Mouse (Mus musculus): Measurements from ENCODE around the gene Gm20708.
"Not testable (repeated sequence)": the region's sequence is repeated elsewhere in the genome, so short reads cannot be mapped to it uniquely, and the experiment has no call there.

Gene Gm20708

GRCm38 (mm10) chr11:117781199-117781821 lies 28.2 kb upstream of the Gm20708 start:
- peak; percentile 73 to 78 for DNase-seq (ENCODE audit: low spot score in 2 of 2)

DNA sequence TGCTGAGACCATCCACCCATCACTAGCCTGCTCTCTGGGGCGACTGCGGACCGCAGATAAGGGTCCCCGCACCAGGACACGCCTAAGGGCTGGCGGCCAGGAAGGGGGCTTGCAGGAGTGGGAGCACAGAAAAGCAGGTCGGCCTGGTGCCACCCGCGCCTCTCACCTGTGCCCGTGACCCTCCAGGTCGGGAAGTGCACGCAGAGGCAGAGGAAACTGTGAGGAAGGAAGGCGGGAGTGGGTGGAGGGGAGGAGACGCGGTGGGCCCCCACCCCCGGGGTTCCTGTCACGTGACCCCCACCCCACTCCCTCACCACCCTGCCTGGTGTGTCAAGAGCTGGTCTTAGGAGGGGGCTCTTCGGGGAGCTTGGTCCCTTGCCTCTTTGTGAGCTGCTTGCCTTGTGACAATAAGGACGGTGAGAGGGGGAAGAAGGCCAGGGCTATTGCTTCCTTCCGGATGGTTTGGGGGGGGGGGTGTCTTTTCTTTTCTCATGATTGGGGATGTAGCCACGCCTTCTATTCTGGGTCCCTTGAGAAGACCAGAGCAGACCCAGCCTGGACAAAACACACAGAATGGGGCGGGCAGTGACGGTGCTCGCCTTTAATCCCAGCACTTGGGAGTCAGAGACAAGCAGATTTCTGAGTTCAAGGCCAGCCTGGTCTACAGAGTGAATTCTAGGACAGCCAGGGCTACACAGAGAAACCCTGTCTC lies 27.3 kb upstream of the Gm20708 start, which contains the start of the genes Tmc8 and Tmc6:
Gene Tmc8 (plus strand): TSS at position 84 of the 712 bp plus-strand sequence.
Gene Tmc6 (minus strand): TSS at position 206 of the 712 bp plus-strand sequence.
- DNase-seq (ENCODE audit: low spot score in 2 of 2): peak; percentile 64 to 83

DNA sequence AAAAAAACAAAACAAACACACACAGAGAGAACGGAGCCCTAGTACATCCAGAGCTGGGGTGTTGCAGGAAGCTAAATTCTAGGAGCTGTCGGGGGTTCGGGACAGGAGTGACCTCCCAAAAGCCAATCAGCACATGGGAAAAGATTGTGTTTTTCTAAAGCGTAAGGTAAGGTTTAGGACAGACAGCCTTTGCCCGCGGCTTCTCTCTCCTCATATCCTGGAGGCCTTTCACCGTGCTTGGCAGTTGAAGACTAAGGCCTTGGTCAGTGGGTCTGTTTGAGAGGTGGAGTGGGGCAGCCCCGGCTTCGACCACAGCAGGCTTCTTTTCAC lies 26.8 kb upstream of the Gm20708 start:
- DNase-seq (ENCODE audit: low spot score in 2 of 2): no peak

DNA sequence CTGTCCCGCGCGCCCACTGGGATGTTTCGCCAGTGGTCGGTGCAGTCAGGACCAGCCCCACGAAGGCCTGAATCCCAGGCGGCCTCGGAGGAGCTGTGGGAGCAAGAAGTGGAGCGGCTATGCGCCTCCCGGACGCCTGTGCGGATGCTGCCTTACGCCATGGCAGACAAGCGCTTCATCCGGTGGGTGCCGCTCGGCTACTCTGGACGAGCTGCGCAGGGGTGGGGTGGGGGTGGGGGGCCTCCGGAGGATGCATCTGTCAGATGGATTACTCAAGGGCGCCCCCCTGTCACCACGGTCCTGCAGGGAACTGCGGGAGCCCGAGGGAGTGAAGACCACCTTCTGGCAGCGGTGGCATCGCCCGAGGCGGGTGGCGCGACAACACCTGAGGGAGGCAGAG lies 26.4 kb upstream of the Gm20708 start:
- peak; percentile 47 to 67 for DNase-seq (ENCODE audit: low spot score in 2 of 2)

DNA sequence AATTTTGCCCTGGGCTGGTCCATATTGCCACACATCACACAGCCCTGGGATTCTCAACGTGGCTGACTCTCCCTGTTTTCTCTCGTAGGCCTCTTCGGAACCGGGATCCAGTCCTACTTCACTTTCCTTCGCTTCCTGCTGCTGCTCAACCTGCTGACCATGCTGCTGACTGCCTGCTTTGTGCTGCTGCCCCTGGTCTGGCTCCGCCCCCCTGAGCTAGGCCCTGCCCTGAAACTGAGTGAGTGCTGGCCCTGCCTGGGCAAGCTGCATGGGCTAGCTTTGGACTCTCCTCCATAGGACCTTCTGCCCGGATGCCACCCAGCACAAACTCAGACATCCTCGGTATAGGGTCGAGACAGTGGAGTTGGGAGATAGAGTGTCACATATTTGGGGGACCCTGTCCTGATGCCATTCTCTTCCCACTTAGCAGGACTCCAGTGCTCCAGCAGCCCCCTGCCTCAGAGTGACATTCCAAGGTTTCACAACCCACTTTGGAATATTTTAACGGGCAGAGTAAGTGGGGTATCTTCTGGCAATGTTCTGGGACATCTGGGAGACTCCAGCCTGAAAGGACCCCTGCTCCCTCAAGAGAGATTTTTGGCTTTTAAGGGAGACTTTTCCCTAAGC lies 25.7 kb upstream of the Gm20708 start:
- peak in 1 of 2 experiments; percentile 57 for DNase-seq (ENCODE audit: low spot score in 2 of 2)

DNA sequence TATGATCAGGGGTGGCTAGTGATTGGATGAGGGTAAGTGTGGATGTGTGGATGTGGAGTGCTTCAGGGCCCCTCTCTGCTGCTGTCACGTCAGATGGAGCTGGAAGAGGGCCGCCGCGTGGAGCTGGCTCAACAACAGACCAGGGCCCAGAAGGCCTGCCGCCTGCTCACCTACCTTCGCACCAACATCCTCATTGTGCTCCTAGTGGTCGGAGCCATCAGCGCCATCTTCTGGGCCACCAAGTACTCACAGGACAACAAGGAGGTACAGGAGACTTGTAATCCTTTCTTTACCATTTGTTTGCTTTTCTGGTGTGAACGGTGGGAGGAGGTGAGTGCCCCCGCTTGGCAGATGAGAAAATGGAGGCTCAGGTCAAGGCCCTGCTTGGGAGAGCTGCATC lies 23.2 kb upstream of the Gm20708 start:
- peak in 1 of 2 experiments; percentile 41 for DNase-seq (ENCODE audit: low spot score in 2 of 2)

- not testable (repeated sequence) for DNase-seq (ENCODE audit: low spot score in 2 of 2)
These were observed 21.0 kb upstream of the Gm20708 start for GRCm38 (mm10) chr11:117788481-117788880.

DNA sequence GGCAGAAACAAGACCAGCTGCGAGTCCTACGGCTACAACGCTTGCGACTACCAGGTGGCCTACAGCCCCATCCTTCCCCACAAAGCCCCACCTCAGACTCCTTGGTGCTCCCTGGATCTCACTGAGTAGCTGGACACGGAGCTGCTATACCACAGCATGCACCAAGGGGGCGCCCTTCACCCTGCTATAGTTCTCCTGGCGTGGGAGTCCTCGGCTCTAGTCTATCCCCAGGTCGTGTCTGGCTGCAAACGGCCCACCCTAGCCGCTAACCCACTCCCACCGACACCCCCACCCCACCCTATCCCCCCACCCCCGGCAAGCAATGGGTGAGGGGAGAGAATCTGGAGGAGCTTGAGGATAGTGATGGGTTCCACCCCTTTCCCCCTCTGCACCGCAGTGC lies 19.2 kb upstream of the Gm20708 start:
- DNase-seq (ENCODE audit: low spot score in 2 of 2): peak; percentile 46 to 58

DNA sequence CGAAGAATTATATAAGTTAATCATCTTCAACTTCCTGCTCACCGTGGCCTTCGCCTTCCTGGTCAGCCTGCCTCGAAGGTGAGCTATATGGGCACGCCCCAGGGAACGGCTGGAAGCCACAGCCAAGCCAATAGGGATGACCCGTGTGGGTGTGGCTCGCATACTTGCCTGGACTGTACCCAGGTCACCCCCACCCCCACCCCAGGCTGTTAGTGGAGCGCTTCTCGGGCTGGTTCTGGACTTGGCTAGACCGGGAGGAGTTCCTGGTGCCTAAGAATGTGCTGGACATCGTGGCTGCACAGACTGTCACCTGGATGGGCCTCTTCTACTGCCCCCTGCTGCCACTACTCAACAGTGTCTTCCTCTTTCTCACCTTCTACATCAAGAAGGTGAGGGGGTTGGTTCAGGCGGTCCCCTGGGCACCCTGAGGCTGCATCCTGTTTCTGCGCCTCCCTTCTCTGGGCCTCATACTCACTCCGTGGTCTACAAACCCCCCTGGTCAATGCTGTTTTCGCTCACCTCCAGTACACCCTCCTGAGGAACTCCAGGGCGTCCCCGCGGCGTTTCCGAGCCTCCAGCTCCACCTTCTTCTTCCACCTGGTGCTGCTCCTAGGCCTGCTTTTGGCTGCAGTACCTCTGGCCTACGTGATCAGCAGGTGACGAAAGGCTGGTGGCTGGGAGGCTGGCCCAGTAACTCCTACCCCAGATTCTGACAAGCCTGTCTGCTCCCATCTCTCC lies 18.6 kb upstream of the Gm20708 start:
- no peak for DNase-seq (ENCODE audit: low spot score in 2 of 2)

DNA sequence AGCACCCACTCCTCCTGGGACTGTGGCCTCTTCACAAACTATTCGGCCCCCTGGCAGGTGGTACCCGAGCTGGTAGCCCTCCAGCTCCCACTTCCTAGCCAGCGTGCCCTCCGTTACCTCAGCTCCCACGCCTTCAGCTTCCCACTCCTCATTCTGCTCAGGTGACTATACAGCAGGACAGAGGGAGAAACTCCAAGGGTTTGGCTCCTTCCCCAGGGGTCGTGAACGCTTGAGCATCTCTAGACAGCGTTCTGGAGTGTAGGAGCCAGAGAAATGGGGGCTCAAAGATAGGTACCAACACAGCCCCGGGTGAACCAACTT lies 18.1 kb upstream of the Gm20708 start:
- no peak for DNase-seq (ENCODE audit: low spot score in 2 of 2)

DNA sequence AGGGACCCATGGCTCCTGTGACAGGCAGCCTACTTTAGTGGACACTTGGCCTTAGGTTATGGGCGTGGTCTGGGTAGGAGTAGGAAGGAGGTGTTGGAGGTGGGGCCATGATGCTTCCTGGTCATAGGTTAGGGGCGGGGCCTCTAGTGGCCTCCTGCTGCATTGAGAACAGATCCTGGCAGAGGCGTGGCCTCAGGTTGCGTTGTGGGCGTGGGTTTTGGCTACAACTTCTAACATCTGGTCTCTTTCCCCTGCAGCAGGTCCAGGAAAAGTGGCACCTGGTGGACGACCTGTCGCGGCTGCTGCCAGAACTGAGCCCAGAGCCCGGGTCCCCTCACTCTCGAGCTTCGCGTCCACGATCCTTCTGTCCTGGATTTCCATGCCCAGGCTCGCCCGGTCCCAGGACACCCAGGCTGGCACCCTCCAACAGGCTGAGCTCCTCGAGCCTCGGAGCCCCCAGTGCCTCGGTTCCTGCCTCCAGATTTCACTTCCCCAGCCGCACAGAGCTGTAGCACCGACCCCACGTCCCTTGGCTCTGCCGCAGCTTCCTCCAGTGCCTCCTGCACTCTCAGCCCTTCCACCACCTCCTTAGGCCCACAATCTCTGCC lies 17.1 kb upstream of the Gm20708 start:
- no peak for DNase-seq (ENCODE audit: low spot score in 2 of 2)

GRCm38 (mm10) chr11:117794035-117794551 lies 15.4 kb upstream of the Gm20708 start:
- no peak for DNase-seq (ENCODE audit: low spot score in 2 of 2)

GRCm38 (mm10) chr11:117796954-117797353 lies 12.5 kb upstream of the Gm20708 start:
- no peak for DNase-seq (ENCODE audit: low spot score in 2 of 2)

GRCm38 (mm10) chr11:117797511-117798159 lies 11.8 kb upstream of the Gm20708 start, which contains the start of gene 6030468B19Rik:
Gene 6030468B19Rik, plus strand, starts transcription at chr11:117797660.
- no peak for DNase-seq (ENCODE audit: low spot score in 2 of 2)

DNA sequence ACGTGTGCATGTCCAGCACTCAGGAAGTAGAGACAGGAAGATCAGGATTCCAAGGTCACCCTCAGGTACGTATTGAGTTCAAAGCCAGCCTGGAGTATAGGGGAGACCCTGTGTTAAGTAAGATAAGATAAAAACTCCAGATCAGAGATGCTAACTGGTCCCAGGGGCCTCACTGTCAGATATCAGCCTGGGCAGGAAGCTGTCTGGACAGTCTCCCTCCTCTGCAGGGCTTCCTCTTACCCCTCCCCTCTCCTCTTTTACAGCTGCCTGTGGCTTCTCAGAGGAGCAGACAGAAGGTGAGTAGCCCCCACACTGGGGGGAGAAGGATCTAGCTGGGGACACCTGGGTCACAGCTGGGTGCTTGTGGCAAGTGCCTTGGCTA lies 11.3 kb upstream of the Gm20708 start:
- DNase-seq (ENCODE audit: low spot score in 2 of 2): no peak

DNA sequence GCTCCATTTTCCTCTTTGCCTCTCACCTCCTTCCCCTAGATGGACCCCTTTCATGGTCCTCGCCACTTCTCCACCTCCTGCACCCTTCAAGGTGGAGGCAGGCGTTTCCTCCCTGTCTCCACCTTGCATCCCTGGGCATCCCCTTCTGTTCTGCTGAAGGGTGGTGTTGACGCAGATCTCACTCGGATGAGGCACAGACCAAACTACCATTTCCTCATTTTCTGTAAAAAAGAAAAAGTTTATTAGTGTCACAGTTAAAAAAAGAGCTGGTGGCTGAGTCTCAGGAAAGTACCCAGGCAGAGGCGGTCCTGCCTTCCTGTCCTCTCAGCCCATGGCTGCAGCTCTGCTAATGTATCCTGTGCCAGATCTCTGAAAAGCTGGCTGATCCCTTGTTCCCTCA lies 10.3 kb upstream of the Gm20708 start:
- DNase-seq (ENCODE audit: low spot score in 2 of 2): no peak

DNA sequence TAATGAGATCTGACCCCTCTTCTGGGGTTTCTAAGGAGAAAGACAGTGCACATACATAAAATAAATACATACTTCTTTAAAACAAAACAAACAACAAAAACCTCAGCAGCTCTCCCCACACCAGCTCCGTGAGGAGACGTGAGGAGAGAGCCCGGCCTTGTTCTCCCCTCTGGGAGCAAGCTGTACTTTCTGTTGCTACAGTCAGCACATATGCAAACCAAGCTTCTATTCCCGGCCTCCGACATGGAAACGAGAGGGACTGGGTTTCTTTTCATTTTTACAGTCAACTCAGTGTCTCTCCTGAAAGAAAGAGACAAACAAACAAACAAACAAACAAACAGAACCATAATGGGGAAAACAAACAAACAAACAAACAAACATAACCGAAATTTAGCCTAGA lies 9.4 kb upstream of the Gm20708 start:
- no peak for DNase-seq (ENCODE audit: low spot score in 2 of 2)

DNA sequence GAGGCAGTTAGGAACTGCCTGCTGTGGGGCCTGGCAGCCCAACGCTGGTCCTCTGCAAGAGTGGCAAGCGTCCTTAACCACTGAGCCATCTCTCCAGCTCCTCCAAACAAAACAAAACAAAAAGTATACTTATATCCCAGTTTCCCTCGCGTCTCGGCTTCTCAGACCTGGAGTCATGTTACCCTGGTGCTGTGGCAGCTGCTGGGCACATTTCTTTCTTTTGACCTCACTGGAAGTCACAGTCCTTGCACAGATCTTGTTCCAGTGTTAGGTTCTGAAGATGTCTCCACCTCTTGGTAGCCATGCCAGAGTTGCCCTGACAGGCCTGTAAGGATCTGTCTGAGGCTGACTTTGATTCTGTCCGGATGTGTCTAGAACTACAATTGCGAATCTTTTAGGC lies 7.8 kb upstream of the Gm20708 start:
- DNase-seq (ENCODE audit: low spot score in 2 of 2): no peak

GRCm38 (mm10) chr11:117803166-117803688 lies 6.2 kb upstream of the Gm20708 start:
- DNase-seq (ENCODE audit: low spot score in 2 of 2): no peak

DNA sequence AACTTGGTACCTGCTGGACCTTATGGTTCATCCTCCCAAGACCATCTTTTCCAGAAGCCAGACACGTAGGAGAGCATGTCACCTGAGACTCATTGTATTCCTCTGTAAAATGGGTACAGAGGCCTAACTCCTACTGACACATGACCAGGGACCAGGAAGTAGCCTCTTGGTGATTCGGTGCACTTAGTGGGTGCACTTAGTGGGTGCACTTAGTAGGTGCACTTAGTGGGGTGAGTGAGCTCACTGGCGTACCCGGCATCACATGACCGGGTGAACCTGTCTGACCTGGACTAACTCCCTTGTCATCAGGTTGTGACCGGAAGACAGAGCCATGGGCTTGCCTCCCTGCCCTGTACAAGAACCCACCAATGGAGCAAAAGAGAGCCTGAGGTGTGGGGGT lies 2.7 kb upstream of the Gm20708 start:
- DNase-seq (ENCODE audit: low spot score in 2 of 2): no peak
